Mouse (Mus musculus): Measurements from ENCODE around the gene Mrm2. TPM values are rescaled to one million over a fixed set of nuclear protein-coding genes. Genes with fewer than 3 reads are reported as not detected.

Gene Mrm2
- polyA plus RNA-seq, 1 experiment: 12.3 TPM

GRCm38 (mm10) chr5:140346050-140346449, 14.4 kb upstream of the Mrm2 start:
- no peak for DNase-seq (ENCODE audit: extremely low spot score in 1 of 2, low spot score in 1 of 2)

- no peak for DNase-seq (ENCODE audit: extremely low spot score in 1 of 2, low spot score in 1 of 2)
These were observed 13.5 kb upstream of the Mrm2 start for GRCm38 (mm10) chr5:140345244-140345643.

GRCm38 (mm10) chr5:140342880-140343279, 11.2 kb upstream of the Mrm2 start:
- no peak for DNase-seq (ENCODE audit: extremely low spot score in 1 of 2, low spot score in 1 of 2)

- DNase-seq (ENCODE audit: extremely low spot score in 1 of 2, low spot score in 1 of 2): no peak
These were observed 8.1 kb upstream of the Mrm2 start for GRCm38 (mm10) chr5:140339836-140340235.

- DNase-seq (ENCODE audit: extremely low spot score in 1 of 2, low spot score in 1 of 2): no peak
These were observed 7.1 kb upstream of the Mrm2 start for GRCm38 (mm10) chr5:140338779-140339178.

GRCm38 (mm10) chr5:140336680-140337079, 5.0 kb upstream of the Mrm2 start:
- peak in 1 of 2 experiments; percentile 53 for DNase-seq (ENCODE audit: extremely low spot score in 1 of 2, low spot score in 1 of 2)

- DNase-seq (ENCODE audit: extremely low spot score in 1 of 2, low spot score in 1 of 2): peak in 1 of 2 experiments; percentile 8
These were observed 1.9 kb upstream of the Mrm2 start for GRCm38 (mm10) chr5:140333631-140334030.

GRCm38 (mm10) chr5:140332519-140332918, 821 bp upstream of the Mrm2 start:
- no peak for DNase-seq (ENCODE audit: extremely low spot score in 1 of 2, low spot score in 1 of 2)

- no peak for DNase-seq (ENCODE audit: extremely low spot score in 1 of 2, low spot score in 1 of 2)
These were observed 7.6 kb downstream of the Mrm2 start for GRCm38 (mm10) chr5:140324058-140324457.

- no peak for DNase-seq (ENCODE audit: extremely low spot score in 1 of 2, low spot score in 1 of 2)
These were observed 9.7 kb downstream of the Mrm2 start for GRCm38 (mm10) chr5:140321756-140322575.

- DNase-seq (ENCODE audit: extremely low spot score in 1 of 2, low spot score in 1 of 2): peak; percentile 88 to 93
These were observed 10.5 kb downstream of the Mrm2 start, which contains the start of the genes Mad1l1 and Nudt1 for GRCm38 (mm10) chr5:140321042-140321755. TSS of gene Mad1l1 (minus strand) at chr5:140321552. TSS of gene Nudt1 (plus strand) at chr5:140321656.

GRCm38 (mm10) chr5:140316716-140317115, 15.0 kb downstream of the Mrm2 start:
- DNase-seq (ENCODE audit: extremely low spot score in 1 of 2, low spot score in 1 of 2): no peak

GRCm38 (mm10) chr5:140307602-140308001, 24.1 kb downstream of the Mrm2 start:
- DNase-seq (ENCODE audit: extremely low spot score in 1 of 2, low spot score in 1 of 2): no peak

GRCm38 (mm10) chr5:140306016-140306415, 25.7 kb downstream of the Mrm2 start:
- DNase-seq (ENCODE audit: extremely low spot score in 1 of 2, low spot score in 1 of 2): peak in 1 of 2 experiments; percentile 23

- no peak for DNase-seq (ENCODE audit: extremely low spot score in 1 of 2, low spot score in 1 of 2)
These were observed 33.4 kb downstream of the Mrm2 start for GRCm38 (mm10) chr5:140298291-140298690.

GRCm38 (mm10) chr5:140292152-140292551, 39.5 kb downstream of the Mrm2 start:
- peak; percentile 56 to 88 for DNase-seq (ENCODE audit: extremely low spot score in 1 of 2, low spot score in 1 of 2)

GRCm38 (mm10) chr5:140289161-140289560, 42.5 kb downstream of the Mrm2 start:
- DNase-seq (ENCODE audit: extremely low spot score in 1 of 2, low spot score in 1 of 2): no peak

GRCm38 (mm10) chr5:140288287-140288686, 43.4 kb downstream of the Mrm2 start:
- DNase-seq (ENCODE audit: extremely low spot score in 1 of 2, low spot score in 1 of 2): no peak

GRCm38 (mm10) chr5:140284761-140285160, 46.9 kb downstream of the Mrm2 start:
- peak in 1 of 2 experiments; percentile 34 for DNase-seq (ENCODE audit: extremely low spot score in 1 of 2, low spot score in 1 of 2)

GRCm38 (mm10) chr5:140284011-140284410, 47.7 kb downstream of the Mrm2 start:
- no peak for DNase-seq (ENCODE audit: extremely low spot score in 1 of 2, low spot score in 1 of 2)

GRCm38 (mm10) chr5:140282900-140283299, 48.8 kb downstream of the Mrm2 start:
- no peak for DNase-seq (ENCODE audit: extremely low spot score in 1 of 2, low spot score in 1 of 2)

- DNase-seq (ENCODE audit: extremely low spot score in 1 of 2, low spot score in 1 of 2): no peak
These were observed 49.3 kb downstream of the Mrm2 start for GRCm38 (mm10) chr5:140282376-140282775.

Data from frontal cortex, adult 2 months (tissue).